Mouse (Mus musculus) gastrocnemius, postnatal 10 days (tissue): ENCODE measurements around the gene Rgs12. TPM values are rescaled to one million over a fixed set of nuclear protein-coding genes. Genes with fewer than 3 reads are reported as not detected.

ENCODE experiments used
- DNase-seq: peaks from one replicate; pipeline ENCODE4 v3.0.0; 2021; ENCODE audit warnings: mixed read lengths
- total RNA-seq, 2 experiments: library from RNA; stranded (reverse); gene quantifications; 2 replicates each; pipeline ENCODE4 v1.2.3; 2021

Rgs12 gene
- total RNA-seq, 2 experiments from 2014 or later = 13.7 to 16.6 TPM

GRCm38 (mm10) chr5:34931516-34932457 is 17.5 kb upstream of the Rgs12 start:
- DNase-seq = no peak

GRCm38 (mm10) chr5:34932458-34932806 is 16.8 kb upstream of the Rgs12 start:
- no peak for DNase-seq

- no peak for DNase-seq
These were observed 15.8 kb upstream of the Rgs12 start for GRCm38 (mm10) chr5:34933461-34933860.

GRCm38 (mm10) chr5:34941710-34942470 is 7.4 kb upstream of the Rgs12 start:
- DNase-seq = no peak

- DNase-seq = no peak
These were observed 5.8 kb upstream of the Rgs12 start for GRCm38 (mm10) chr5:34943428-34943827.

- no peak for DNase-seq
These were observed 545 bp downstream of the Rgs12 start for GRCm38 (mm10) chr5:34949769-34950211.

- DNase-seq = no peak
These were observed 1.4 kb downstream of the Rgs12 start for GRCm38 (mm10) chr5:34950486-34951160.

GRCm38 (mm10) chr5:34951161-34951834 is 2.1 kb downstream of the Rgs12 start:
- peak; percentile 51 for DNase-seq

GRCm38 (mm10) chr5:34954508-34954907 is 5.3 kb downstream of the Rgs12 start:
- no peak for DNase-seq

- peak; percentile 40 for DNase-seq
These were observed 6.4 kb downstream of the Rgs12 start for GRCm38 (mm10) chr5:34955630-34956029.

- no peak for DNase-seq
These were observed 6.9 kb downstream of the Rgs12 start for GRCm38 (mm10) chr5:34956151-34956550.

GRCm38 (mm10) chr5:34957015-34957414 is 7.8 kb downstream of the Rgs12 start:
- peak; percentile 33 for DNase-seq

- no peak for DNase-seq
These were observed 10.8 kb downstream of the Rgs12 start for GRCm38 (mm10) chr5:34960021-34960420.

GRCm38 (mm10) chr5:34965531-34965930 is 16.3 kb downstream of the Rgs12 start:
- DNase-seq = no peak

- DNase-seq = no peak
These were observed 19.1 kb downstream of the Rgs12 start for GRCm38 (mm10) chr5:34968386-34968785.

- DNase-seq = no peak
These were observed 23.2 kb downstream of the Rgs12 start for GRCm38 (mm10) chr5:34972471-34972870.

- no peak for DNase-seq
These were observed 24.5 kb downstream of the Rgs12 start for GRCm38 (mm10) chr5:34973560-34974317.

GRCm38 (mm10) chr5:34974773-34975443 is 25.7 kb downstream of the Rgs12 start:
- no peak for DNase-seq

GRCm38 (mm10) chr5:34976540-34977292 is 27.5 kb downstream of the Rgs12 start:
- no peak for DNase-seq

- no peak for DNase-seq
These were observed 30.9 kb downstream of the Rgs12 start for GRCm38 (mm10) chr5:34980099-34980498.
